Mouse (Mus musculus) testis, adult 2 months (tissue): ENCODE results near the gene Vgll1.

Experiments
- CTCF ChIP-seq: fragments of 200-500 bp; IDR thresholded peaks from 2 replicates; pipeline ENCODE4 v1.5.1; 2012; ENCODE audit warnings: low read depth, mild to moderate bottlenecking, inconsistent platforms, low read length, moderate library complexity; ENCODE audit not compliant: control insufficient read depth, insufficient read depth, insufficient replicate concordance
- POLR2A ChIP-seq: fragments of 200-500 bp; IDR thresholded peaks from 2 replicates; pipeline ENCODE4 v1.6.1; 2012; ENCODE audit warnings: low read depth, mild to moderate bottlenecking, inconsistent platforms, low read length, moderate library complexity; ENCODE audit not compliant: control insufficient read depth

DNA sequence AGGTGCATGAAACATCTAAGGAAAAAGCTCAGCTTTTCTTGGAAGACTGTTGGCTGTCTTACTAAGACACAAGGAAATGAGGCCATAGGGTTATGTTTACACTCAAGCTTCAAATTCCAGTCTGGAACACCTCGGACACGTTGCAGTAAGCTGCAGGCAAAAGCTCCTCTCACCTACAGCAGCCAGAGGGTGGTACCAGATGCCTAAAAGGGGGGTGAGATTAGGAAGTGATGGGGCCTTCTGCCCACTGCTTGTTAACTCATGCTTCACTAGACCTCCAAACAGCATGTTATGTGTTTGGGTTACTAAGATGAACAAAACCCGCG lies 35.1 kb upstream of the Vgll1 start:
- TF ChIP-seq CTCF (no peak), POLR2A (no peak)
